Mouse (Mus musculus) intestine, embryonic 15.5 days (tissue): ENCODE measurements around the gene Tm4sf5. TPM values are rescaled to one million over a fixed set of nuclear protein-coding genes. Genes with fewer than 3 reads are reported as not detected.
"Not testable (repeated sequence)": the region's sequence is repeated elsewhere in the genome, so short reads cannot be mapped to it uniquely, and the experiment has no call there.

ENCODE experiments used
- ATAC-seq: fragments of 200-750 bp; cut with Nextera tagmentation; 2 replicates; pipeline ENCODE4 v1.8.0; 2017; ENCODE audit warnings: moderate TSS enrichment, moderate library complexity
- H3K27ac ChIP-seq: fragments of 300-500 bp; sonication (generic); 2 replicates; pipeline ENCODE4 v1.5.1; 2015; ENCODE audit warnings: mild to moderate bottlenecking, inconsistent platforms
- H3K27me3 ChIP-seq: fragments of 300-500 bp; sonication (generic); replicated peaks from 2 replicates; pipeline ENCODE4 v1.6.1; 2015; ENCODE audit warnings: inconsistent platforms
- H3K36me3 ChIP-seq: fragments of 300-500 bp; sonication (generic); 2 replicates; pipeline ENCODE4 v1.6.1; 2015; ENCODE audit warnings: inconsistent platforms
- H3K4me1 ChIP-seq: fragments of 300-500 bp; sonication (generic); replicated peaks from 2 replicates; pipeline ENCODE4 v1.6.1; 2015; ENCODE audit warnings: inconsistent platforms
- H3K4me2 ChIP-seq: fragments of 300-500 bp; sonication (generic); replicated peaks from 2 replicates; pipeline ENCODE4 v1.6.1; 2015; ENCODE audit warnings: mild to moderate bottlenecking, inconsistent platforms
- H3K4me3 ChIP-seq: fragments of 300-500 bp; sonication (generic); replicated peaks from 2 replicates; pipeline ENCODE4 v1.5.1; 2015; ENCODE audit warnings: inconsistent platforms
- H3K9ac ChIP-seq: fragments of 300-500 bp; sonication (generic); 2 replicates; pipeline ENCODE4 v1.6.1; 2015; ENCODE audit warnings: inconsistent platforms
- H3K9me3 ChIP-seq: fragments of 300-500 bp; sonication (generic); 2 replicates; pipeline ENCODE4 v1.6.1; 2016; ENCODE audit warnings: inconsistent platforms
- WGBS: fragments of 180-500 bp; shearing (Covaris S2); methylation state at CpG from one replicate; pipeline ENCODE4 v1.1.7; 2015; 5-methylcytosine and 5-hydroxymethylcytosine counted together
- polyA plus RNA-seq: library from polyadenylated mRNA; unstranded; fragments of >200 nt; fragmentation: Nextera tagmentation; extraction: Ambion mirVana; gene quantifications from 2 replicates; pipeline ENCODE4 v1.2.1, GENCODE M21; 2015

Gene Tm4sf5
- polyA plus RNA-seq, 1 experiment from 2014 or later: 179 TPM

DNA sequence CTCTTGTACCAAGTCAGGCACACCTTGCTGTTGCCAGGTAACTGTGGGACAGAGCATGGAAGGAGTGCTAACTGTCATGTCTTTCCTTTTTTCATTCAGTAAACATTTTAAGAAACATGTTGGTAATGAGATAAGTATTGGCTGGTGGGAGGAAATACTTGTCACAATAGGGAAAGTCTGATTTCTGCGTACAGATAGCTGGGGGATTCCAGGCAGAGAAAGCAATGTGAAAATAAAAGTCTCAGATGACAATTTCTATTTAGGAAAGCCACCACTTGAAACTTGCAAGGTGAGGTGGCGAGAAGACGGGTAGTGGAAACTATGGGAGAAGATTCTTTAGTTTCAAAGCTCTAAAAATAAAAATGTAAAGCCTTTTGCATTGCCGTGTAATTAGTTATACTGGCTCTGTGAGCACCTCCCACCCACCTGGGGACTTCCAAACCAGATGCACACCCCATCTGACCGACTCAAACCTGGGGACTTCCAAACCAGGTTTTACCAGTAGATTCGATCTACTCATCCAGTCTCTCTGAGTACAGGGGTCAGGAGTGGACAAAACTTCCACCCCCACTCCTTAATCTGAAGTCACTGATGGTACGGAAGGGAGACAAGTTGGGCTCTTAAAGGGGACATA, 7.8 kb downstream of the Tm4sf5 start:
- Histone ChIP-seq H3K36me3 (no peaks in the 10 kb centered on the region), H3K27ac (no peak overlapping the region), H3K4me1 (peaks cover 5% of the 10 kb centered on the region; the same call in 1 of the 2 replicates), H3K4me2 (no peak overlapping the region), H3K9ac (no peak overlapping the region), H3K9me3 (no peaks in the 10 kb centered on the region), H3K4me3 (no peak overlapping the region), H3K27me3 (no peaks in the 10 kb centered on the region)
- no peak for ATAC-seq
- 82% methylated on average over 7 of the region's 7 CpGs for WGBS

DNA sequence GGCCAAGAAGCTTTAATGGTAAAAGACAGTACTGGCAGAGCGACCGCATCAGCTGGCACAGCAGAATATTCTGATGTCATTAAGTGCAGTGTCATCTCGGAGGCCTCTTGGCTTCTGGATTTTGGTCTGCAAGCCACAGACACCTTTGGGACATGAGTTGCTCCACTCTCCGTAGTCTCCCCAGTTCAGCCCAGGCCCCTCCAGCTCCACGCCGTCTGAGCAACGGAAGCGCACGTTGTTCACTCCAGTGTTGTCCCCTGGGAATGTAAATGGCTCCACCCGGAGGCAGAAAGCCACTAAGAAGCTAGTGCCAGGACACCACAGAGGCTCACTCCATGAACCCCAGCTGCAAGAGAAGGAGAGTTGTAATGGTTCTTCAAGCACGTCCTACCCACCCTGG, 8.5 kb downstream of the Tm4sf5 start:
- Histone ChIP-seq H3K4me1 (peaks cover 5% of the 10 kb centered on the region; the same call in 1 of the 2 replicates), H3K36me3 (no peaks in the 10 kb centered on the region), H3K9ac (no peak overlapping the region), H3K4me3 (no peak overlapping the region), H3K27me3 (no peaks in the 10 kb centered on the region), H3K9me3 (no peaks in the 10 kb centered on the region), H3K4me2 (no peak overlapping the region), H3K27ac (no peak overlapping the region)
- no peak for ATAC-seq
- WGBS: 57% methylated on average over 11 of the region's 11 CpGs

GRCm38 (mm10) chr11:70514288-70514687, 9.2 kb downstream of the Tm4sf5 start, which contains the start of gene Vmo1:
Vmo1 (minus strand) TSS chr11:70514616.
- Histone ChIP-seq H3K27me3 (no peaks in the 10 kb centered on the region), H3K4me3 (no peak within 1 kb of the TSS), H3K4me2 (no peak within 1 kb of the TSS), H3K9me3 (no peaks in the 10 kb centered on the region), H3K36me3 (no peaks in the 10 kb centered on the region), H3K4me1 (peaks cover 11% of the 10 kb centered on the region), H3K9ac (no peak within 1 kb of the TSS), H3K27ac (no peak within 1 kb of the TSS)
- 86% methylated on average over 7 of the region's 7 CpGs for WGBS
- ATAC-seq: no peak

DNA sequence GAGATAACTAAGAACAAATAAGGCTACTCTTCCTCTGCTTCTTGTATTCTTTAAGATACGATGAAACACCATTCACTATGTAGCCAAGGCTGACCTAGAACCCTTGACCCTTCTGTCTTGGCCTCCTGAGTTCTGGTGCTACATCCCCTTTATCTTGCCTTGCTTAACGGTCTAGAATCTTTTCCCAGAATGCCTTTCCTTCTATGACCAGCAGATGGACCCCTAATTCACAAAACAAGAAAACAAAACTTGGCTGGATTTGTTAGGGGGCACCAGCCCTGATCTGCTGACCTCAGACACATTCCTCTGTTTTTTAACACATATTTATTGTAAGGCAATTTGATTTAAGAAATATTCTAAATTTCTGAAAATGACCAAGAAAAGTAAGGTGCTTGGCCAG, 11.3 kb downstream of the Tm4sf5 start:
- WGBS: 22% methylated on average over 2 of the region's 2 CpGs
- no peaks in the 10 kb centered on the region for H3K36me3 ChIP-seq
- no peak for ATAC-seq
- H3K4me1 ChIP-seq: peaks cover 17% of the 10 kb centered on the region
- H3K9ac ChIP-seq: no peak overlapping the region
- H3K27ac ChIP-seq: no peak overlapping the region
- no peak overlapping the region for H3K4me2 ChIP-seq
- no peak overlapping the region for H3K4me3 ChIP-seq
- no peaks in the 10 kb centered on the region for H3K9me3 ChIP-seq
- H3K27me3 ChIP-seq: no peaks in the 10 kb centered on the region

DNA sequence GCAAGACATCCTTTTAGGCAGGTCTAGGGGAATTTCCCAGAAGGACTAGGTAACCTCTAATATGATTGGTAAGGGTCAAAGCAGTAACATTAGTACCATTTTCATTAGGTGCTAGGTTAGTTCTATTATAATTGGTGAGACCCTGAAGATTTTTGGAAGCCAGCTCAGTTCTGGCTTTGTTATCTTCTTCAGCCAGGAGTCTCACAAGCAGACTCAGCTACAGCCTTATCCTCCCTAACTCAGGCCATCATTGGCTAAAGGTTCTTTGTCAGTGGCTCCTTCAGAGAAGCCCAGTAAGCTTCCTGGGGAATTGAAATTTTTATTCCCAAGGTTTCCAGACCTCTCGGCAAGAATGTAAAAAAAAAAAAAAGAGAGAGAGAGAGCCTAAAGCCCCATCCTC, 13.4 kb downstream of the Tm4sf5 start:
- Histone ChIP-seq H3K4me3 (no peak overlapping the region), H3K4me1 (peaks cover 17% of the 10 kb centered on the region), H3K9me3 (no peaks in the 10 kb centered on the region), H3K27ac (no peak overlapping the region), H3K27me3 (no peaks in the 10 kb centered on the region), H3K9ac (no peak overlapping the region), H3K4me2 (no peak overlapping the region), H3K36me3 (no peaks in the 10 kb centered on the region)
- ATAC-seq: no peak
- WGBS: 61% methylated on average over 1 of the region's 1 CpGs

DNA sequence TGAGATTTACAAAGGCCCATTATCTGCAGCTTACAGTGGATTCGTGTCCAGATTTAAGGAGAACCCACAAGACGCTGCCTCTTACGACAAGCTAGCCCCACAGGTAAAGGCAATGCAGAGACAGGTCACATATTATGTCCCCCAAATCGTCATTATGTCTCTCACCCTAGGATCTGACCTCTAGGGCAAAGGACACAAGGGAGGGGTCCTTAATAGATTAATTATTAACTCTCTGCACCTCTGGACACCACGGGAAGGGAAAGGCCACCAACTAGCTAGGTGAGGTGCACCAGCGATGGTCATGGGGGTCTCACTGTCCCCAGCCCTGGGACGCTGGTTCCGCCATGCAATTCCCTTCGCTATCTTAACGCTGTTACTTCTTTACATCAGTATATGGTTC, 13.9 kb downstream of the Tm4sf5 start, which contains the start of gene Gltpd2:
Gltpd2 (plus strand) TSS at position 274 of the 400 bp plus-strand sequence.
- H3K4me3 ChIP-seq: peak within 1 kb of the TSS; percentile 35
- H3K4me1 ChIP-seq: peaks cover 17% of the 10 kb centered on the region
- 64% methylated on average over 10 of the region's 10 CpGs for WGBS
- H3K4me2 ChIP-seq: peak within 1 kb of the TSS; percentile 64
- peak within 1 kb of the TSS; percentile 83 for H3K27ac ChIP-seq
- ATAC-seq: no peak
- H3K9ac ChIP-seq: peak within 1 kb of the TSS; percentile 61
- H3K27me3 ChIP-seq: no peaks in the 10 kb centered on the region
- H3K36me3 ChIP-seq: no peaks in the 10 kb centered on the region
- no peaks in the 10 kb centered on the region for H3K9me3 ChIP-seq

GRCm38 (mm10) chr11:70520178-70520769, 15.2 kb downstream of the Tm4sf5 start:
- Histone ChIP-seq H3K4me2 (peak overlapping the region; percentile 64), H3K9ac (peak overlapping the region; percentile 61), H3K4me1 (peaks cover 17% of the 10 kb centered on the region), H3K4me3 (peak overlapping the region; percentile 35), H3K27me3 (no peaks in the 10 kb centered on the region), H3K36me3 (no peaks in the 10 kb centered on the region), H3K9me3 (no peaks in the 10 kb centered on the region), H3K27ac (peak overlapping the region; percentile 83)
- peak; percentile 34 for ATAC-seq
- 15% methylated on average over 41 of the region's 41 CpGs for WGBS

DNA sequence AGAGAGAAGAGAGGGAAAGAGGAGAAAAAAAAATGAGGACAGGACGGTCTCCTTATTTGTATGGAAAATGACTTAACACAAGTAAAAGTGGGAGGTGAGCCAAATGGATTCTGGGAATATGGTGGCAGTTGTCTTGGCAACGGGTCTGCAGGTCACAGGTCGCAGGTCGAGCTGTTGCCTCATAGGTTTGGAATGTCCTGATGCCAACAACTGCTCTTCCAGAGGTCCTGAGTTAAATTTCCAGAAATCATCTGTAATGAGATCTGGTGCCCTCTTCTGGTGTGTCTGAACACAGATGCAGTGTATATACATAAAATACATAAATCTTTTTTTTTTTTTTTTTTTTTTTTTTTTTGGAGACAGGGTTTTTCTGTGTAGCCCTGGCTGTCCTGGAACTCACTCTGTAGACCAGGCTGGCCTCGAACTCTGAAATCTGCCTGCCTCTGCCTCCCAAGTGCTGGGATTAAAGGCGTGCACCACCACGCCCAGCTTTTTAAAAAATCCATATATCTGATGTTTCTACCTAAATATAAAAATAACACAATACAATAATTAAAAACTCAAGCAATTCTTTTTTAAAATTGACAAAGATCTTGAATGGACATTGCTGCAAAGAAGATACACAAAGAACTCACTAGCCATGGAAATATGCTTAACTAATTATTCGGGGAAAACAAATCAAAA, 18.4 kb downstream of the Tm4sf5 start:
- not testable (repeated sequence) for H3K4me3 ChIP-seq, H3K4me2 ChIP-seq, H3K9me3 ChIP-seq, ATAC-seq, H3K27me3 ChIP-seq, H3K9ac ChIP-seq, H3K27ac ChIP-seq
- 93% methylated on average over 8 of the region's 8 CpGs for WGBS
- H3K4me1 ChIP-seq: peaks cover 26% of the 10 kb centered on the region
- peaks cover 12% of the 10 kb centered on the region for H3K36me3 ChIP-seq

DNA sequence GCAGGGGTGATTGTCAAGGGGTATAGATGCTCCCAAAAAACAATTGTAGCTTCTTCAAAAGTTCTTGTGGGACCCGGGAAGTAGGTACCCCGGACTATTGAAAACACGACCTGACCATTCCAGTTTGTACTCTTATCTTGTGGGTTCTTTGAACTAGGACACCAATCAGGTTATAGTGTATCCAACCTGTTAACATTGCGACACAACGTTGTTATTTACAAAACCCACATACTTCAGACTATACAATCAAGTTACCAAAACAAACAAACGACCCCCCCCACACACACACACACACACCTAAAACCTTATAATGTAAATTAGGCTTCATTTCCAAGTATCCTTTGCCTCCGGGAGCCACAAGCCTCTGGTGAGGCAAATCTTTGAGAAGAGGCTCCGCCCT, 19.7 kb downstream of the Tm4sf5 start:
- H3K27ac ChIP-seq: no peak overlapping the region
- 4% methylated on average over 8 of the region's 8 CpGs for WGBS
- H3K9me3 ChIP-seq: no peaks in the 10 kb centered on the region
- H3K4me1 ChIP-seq: peaks cover 17% of the 10 kb centered on the region
- peak overlapping the region; percentile 50 for H3K4me2 ChIP-seq
- H3K36me3 ChIP-seq: peaks cover 15% of the 10 kb centered on the region
- no peak overlapping the region for H3K9ac ChIP-seq
- no peaks in the 10 kb centered on the region for H3K27me3 ChIP-seq
- ATAC-seq: peak; percentile 62
- peak overlapping the region; percentile 67 for H3K4me3 ChIP-seq

- H3K27ac ChIP-seq: peak within 1 kb of the TSS; percentile 36; the same call in 1 of the 2 replicates
- H3K27me3 ChIP-seq: no peaks in the 10 kb centered on the region
- H3K4me3 ChIP-seq: peak within 1 kb of the TSS; percentile 67
- H3K4me2 ChIP-seq: peak within 1 kb of the TSS; percentile 76
- peaks cover 14% of the 10 kb centered on the region for H3K4me1 ChIP-seq
- peak; percentile 94 for ATAC-seq
- peaks cover 15% of the 10 kb centered on the region for H3K36me3 ChIP-seq
- peak within 1 kb of the TSS; percentile 64 for H3K9ac ChIP-seq
- WGBS: under 1% methylated on average over 24 of the region's 26 CpGs
- no peaks in the 10 kb centered on the region for H3K9me3 ChIP-seq
Measured at GRCm38 (mm10) chr11:70525184-70525678, 20.2 kb downstream of the Tm4sf5 start, which contains the start of gene Psmb6. Psmb6 (plus strand) TSS chr11:70525367.

DNA sequence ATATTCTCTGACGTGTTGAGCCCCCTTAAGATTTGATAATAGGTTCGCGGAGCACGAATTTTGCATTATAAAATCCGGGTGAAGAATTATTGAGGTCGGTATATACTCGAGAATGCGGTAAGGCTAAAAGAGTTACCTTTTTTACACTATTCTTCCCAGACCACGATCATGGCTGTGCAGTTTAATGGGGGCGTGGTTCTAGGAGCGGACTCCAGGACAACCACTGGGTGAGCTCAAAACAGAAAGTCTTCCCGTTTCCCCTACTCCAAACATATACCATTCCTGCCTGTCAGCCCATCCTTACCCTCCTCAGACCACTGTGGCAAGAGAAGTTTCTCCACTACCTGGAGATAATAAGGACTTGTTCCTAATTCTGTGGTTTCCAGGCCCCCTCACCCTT, 20.7 kb downstream of the Tm4sf5 start:
- H3K36me3 ChIP-seq: peaks cover 15% of the 10 kb centered on the region
- ATAC-seq: peak; percentile 54; the same call in 1 of the 2 replicates
- no peaks in the 10 kb centered on the region for H3K9me3 ChIP-seq
- H3K9ac ChIP-seq: peak overlapping the region; percentile 64
- no peaks in the 10 kb centered on the region for H3K27me3 ChIP-seq
- H3K4me2 ChIP-seq: peak overlapping the region; percentile 76
- H3K27ac ChIP-seq: 0 out of 2 replicates have a peak overlapping the region, but pooled peaks have one; percentile 36
- H3K4me1 ChIP-seq: peaks cover 11% of the 10 kb centered on the region
- peak overlapping the region; percentile 67 for H3K4me3 ChIP-seq
- 1% methylated on average over 12 of the region's 12 CpGs for WGBS

- Histone ChIP-seq H3K4me1 (peaks cover 10% of the 10 kb centered on the region), H3K9me3 (no peaks in the 10 kb centered on the region), H3K4me3 (peak overlapping the region; percentile 67), H3K9ac (peak overlapping the region; percentile 64), H3K27ac (no peak overlapping the region), H3K27me3 (no peaks in the 10 kb centered on the region), H3K4me2 (peak overlapping the region; percentile 76), H3K36me3 (peaks cover 15% of the 10 kb centered on the region)
- WGBS: 89% methylated on average over 12 of the region's 12 CpGs
- no peak for ATAC-seq
Measured at GRCm38 (mm10) chr11:70526211-70526610, 21.2 kb downstream of the Tm4sf5 start.
